Mouse (Mus musculus): Measurements from ENCODE around the gene Fmnl1. TPM values are rescaled to one million over a fixed set of nuclear protein-coding genes. Genes with fewer than 3 reads are reported as not detected.
A peak's percentile ranks its signal among the peaks of the same experiment; 100 is the strongest.

The Fmnl1 gene
- polyA plus RNA-seq, 1 experiment: 31.7 TPM

DNA sequence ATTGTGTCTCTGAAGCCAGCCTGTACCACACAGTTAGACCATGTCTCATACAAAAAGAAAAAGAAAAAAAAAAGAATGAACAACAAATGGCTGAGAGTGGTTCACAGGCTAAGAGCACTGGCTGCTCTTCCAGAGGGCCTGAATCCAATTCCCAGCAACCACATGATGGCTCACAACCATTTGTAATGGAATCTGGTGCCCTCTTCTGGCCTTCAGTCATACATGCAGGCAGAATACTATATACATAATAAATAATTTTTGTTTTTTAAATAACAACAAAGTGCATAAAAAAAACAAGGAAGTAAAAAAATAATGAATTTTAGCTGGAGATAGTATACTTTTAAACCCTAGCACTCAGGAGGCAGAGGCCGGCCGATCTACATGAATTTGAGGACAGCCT, 58.7 kb downstream of the Fmnl1 start:
- no peak for TF ChIP-seq CTCF (IDR thresholded peaks at IDR 0.05; ENCODE audit: insufficient read depth, low read length)
- no peak for TF ChIP-seq POLR2A (IDR thresholded peaks at IDR 0.05; ENCODE audit: borderline replicate concordance, extremely low read depth, low read depth, low read length)
- no peak overlapping the region for H3K4me3 ChIP-seq (replicated peaks; ENCODE audit: extremely low read depth, low read depth, low read length)
- 95% methylated on average over 2 of the region's 2 CpGs for WGBS
- DNase-seq: no peak
- no peaks in the 10 kb centered on the region for H3K4me1 ChIP-seq (ENCODE audit: control insufficient read depth, insufficient read depth, low read length)

GRCm38 (mm10) chr11:103230626-103231025, 59.7 kb downstream of the Fmnl1 start:
- WGBS: 90% methylated on average over 19 of the region's 19 CpGs
- H3K4me3 ChIP-seq (replicated peaks; ENCODE audit: extremely low read depth, low read depth, low read length): no peak overlapping the region
- DNase-seq: no peak
- no peak for TF ChIP-seq POLR2A (IDR thresholded peaks at IDR 0.05; ENCODE audit: borderline replicate concordance, extremely low read depth, low read depth, low read length)
- no peak for TF ChIP-seq CTCF (IDR thresholded peaks at IDR 0.05; ENCODE audit: insufficient read depth, low read length)
- no peaks in the 10 kb centered on the region for H3K4me1 ChIP-seq (ENCODE audit: control insufficient read depth, insufficient read depth, low read length)

- WGBS: 96% methylated on average over 7 of the region's 7 CpGs
These were observed 60.5 kb downstream of the Fmnl1 start for GRCm38 (mm10) chr11:103231367-103231766.

GRCm38 (mm10) chr11:103232966-103233365, 62.1 kb downstream of the Fmnl1 start:
- Histone ChIP-seq H3K4me3 (replicated peaks; ENCODE audit: extremely low read depth, low read depth, low read length) (no peak overlapping the region), H3K4me1 (ENCODE audit: control insufficient read depth, insufficient read depth, low read length) (no peaks in the 10 kb centered on the region)
- TF ChIP-seq POLR2A (IDR thresholded peaks at IDR 0.05; ENCODE audit: borderline replicate concordance, extremely low read depth, low read depth, low read length): no peak
- TF ChIP-seq CTCF (IDR thresholded peaks at IDR 0.05; ENCODE audit: insufficient read depth, low read length): peak; percentile 87
- peak; percentile 84 for DNase-seq
- 29% methylated on average over 7 of the region's 7 CpGs for WGBS

More at GRCm38 (mm10) chr11:103231367-103231766, 60.5 kb downstream of the Fmnl1 start:
- no peak for DNase-seq
- Histone ChIP-seq H3K4me1 (ENCODE audit: control insufficient read depth, insufficient read depth, low read length) (no peaks in the 10 kb centered on the region), H3K4me3 (replicated peaks; ENCODE audit: extremely low read depth, low read depth, low read length) (no peak overlapping the region)
- TF ChIP-seq CTCF (IDR thresholded peaks at IDR 0.05; ENCODE audit: insufficient read depth, low read length): no peak
- TF ChIP-seq POLR2A (IDR thresholded peaks at IDR 0.05; ENCODE audit: borderline replicate concordance, extremely low read depth, low read depth, low read length): no peak

- WGBS: 63% methylated on average over 1 of the region's 1 CpGs
- DNase-seq: no peak
- Histone ChIP-seq H3K4me1 (ENCODE audit: control insufficient read depth, insufficient read depth, low read length) (no peaks in the 10 kb centered on the region), H3K4me3 (replicated peaks; ENCODE audit: extremely low read depth, low read depth, low read length) (no peak overlapping the region)
- no peak for TF ChIP-seq CTCF (IDR thresholded peaks at IDR 0.05; ENCODE audit: insufficient read depth, low read length)
- no peak for TF ChIP-seq POLR2A (IDR thresholded peaks at IDR 0.05; ENCODE audit: borderline replicate concordance, extremely low read depth, low read depth, low read length)
These were observed 63.5 kb downstream of the Fmnl1 start for GRCm38 (mm10) chr11:103234447-103234846.

- H3K4me3 ChIP-seq (replicated peaks; ENCODE audit: extremely low read depth, low read depth, low read length): no peak overlapping the region
- 48% methylated on average over 11 of the region's 11 CpGs for WGBS
- TF ChIP-seq POLR2A (IDR thresholded peaks at IDR 0.05; ENCODE audit: borderline replicate concordance, extremely low read depth, low read depth, low read length): no peak
- no peak for TF ChIP-seq CTCF (IDR thresholded peaks at IDR 0.05; ENCODE audit: insufficient read depth, low read length)
- no peaks in the 10 kb centered on the region for H3K4me1 ChIP-seq (ENCODE audit: control insufficient read depth, insufficient read depth, low read length)
- no peak for DNase-seq
These were observed 64.8 kb downstream of the Fmnl1 start for GRCm38 (mm10) chr11:103235702-103236101.

GRCm38 (mm10) chr11:103236431-103236830, 65.5 kb downstream of the Fmnl1 start:
- DNase-seq: no peak

GRCm38 (mm10) chr11:103236903-103237302, 66.0 kb downstream of the Fmnl1 start:
- TF ChIP-seq POLR2A (IDR thresholded peaks at IDR 0.05; ENCODE audit: borderline replicate concordance, extremely low read depth, low read depth, low read length) (no peak), CTCF (IDR thresholded peaks at IDR 0.05; ENCODE audit: insufficient read depth, low read length) (no peak)
- WGBS: 79% methylated on average over 10 of the region's 10 CpGs
- no peak for DNase-seq
- Histone ChIP-seq H3K4me1 (ENCODE audit: control insufficient read depth, insufficient read depth, low read length) (no peaks in the 10 kb centered on the region), H3K4me3 (replicated peaks; ENCODE audit: extremely low read depth, low read depth, low read length) (no peak overlapping the region)

More at GRCm38 (mm10) chr11:103236431-103236830, 65.5 kb downstream of the Fmnl1 start:
- no peak for TF ChIP-seq CTCF (IDR thresholded peaks at IDR 0.05; ENCODE audit: insufficient read depth, low read length)
- no peak for TF ChIP-seq POLR2A (IDR thresholded peaks at IDR 0.05; ENCODE audit: borderline replicate concordance, extremely low read depth, low read depth, low read length)
- WGBS: 81% methylated on average over 6 of the region's 6 CpGs
- H3K4me1 ChIP-seq (ENCODE audit: control insufficient read depth, insufficient read depth, low read length): no peaks in the 10 kb centered on the region
- H3K4me3 ChIP-seq (replicated peaks; ENCODE audit: extremely low read depth, low read depth, low read length): no peak overlapping the region

- WGBS: 88% methylated on average over 9 of the region's 9 CpGs
- no peak for TF ChIP-seq CTCF (IDR thresholded peaks at IDR 0.05; ENCODE audit: insufficient read depth, low read length)
- TF ChIP-seq POLR2A (IDR thresholded peaks at IDR 0.05; ENCODE audit: borderline replicate concordance, extremely low read depth, low read depth, low read length): no peak
These were observed 66.8 kb downstream of the Fmnl1 start for GRCm38 (mm10) chr11:103237757-103238156.

GRCm38 (mm10) chr11:103240740-103241139, 69.8 kb downstream of the Fmnl1 start:
- 41% methylated on average over 7 of the region's 7 CpGs for WGBS
- Histone ChIP-seq H3K4me3 (replicated peaks; ENCODE audit: extremely low read depth, low read depth, low read length) (no peak overlapping the region), H3K4me1 (ENCODE audit: control insufficient read depth, insufficient read depth, low read length) (peaks cover 3% of the 10 kb centered on the region)
- no peak for DNase-seq
- no peak for TF ChIP-seq CTCF (IDR thresholded peaks at IDR 0.05; ENCODE audit: insufficient read depth, low read length)
- no peak for TF ChIP-seq POLR2A (IDR thresholded peaks at IDR 0.05; ENCODE audit: borderline replicate concordance, extremely low read depth, low read depth, low read length)

More at GRCm38 (mm10) chr11:103237757-103238156, 66.8 kb downstream of the Fmnl1 start:
- H3K4me1 ChIP-seq (ENCODE audit: control insufficient read depth, insufficient read depth, low read length): no peaks in the 10 kb centered on the region
- H3K4me3 ChIP-seq (replicated peaks; ENCODE audit: extremely low read depth, low read depth, low read length): no peak overlapping the region
- DNase-seq: no peak
